Mouse (Mus musculus) lung, postnatal 0 days (tissue): ENCODE measurements around the gene Ccdc151. TPM values are rescaled to one million over a fixed set of nuclear protein-coding genes. Genes with fewer than 3 reads are reported as not detected.

Experiments
- ATAC-seq: fragments of 200-750 bp; cut with Nextera tagmentation; 2 replicates; pipeline ENCODE4 v1.8.0; 2017; ENCODE audit warnings: moderate library complexity
- DNase-seq: peaks from one replicate; pipeline ENCODE4 v3.0.0-alpha.2; 2016; ENCODE audit warnings: low spot score
- H3K27ac ChIP-seq: fragments of 300-500 bp; sonication (generic); 2 replicates; pipeline ENCODE4 v1.5.1; 2014; ENCODE audit warnings: antibody characterized with exemption, mild to moderate bottlenecking, low read length, mixed read lengths
- H3K27me3 ChIP-seq: fragments of 300-500 bp; sonication (generic); replicated peaks from 2 replicates; pipeline ENCODE4 v1.6.1; 2014; ENCODE audit warnings: low read length, mixed read lengths; ENCODE audit not compliant: insufficient read depth
- H3K36me3 ChIP-seq: fragments of 300-500 bp; sonication (generic); 2 replicates; pipeline ENCODE4 v1.6.1; 2014; ENCODE audit warnings: low read length, mixed read lengths; ENCODE audit not compliant: insufficient read depth
- H3K4me1 ChIP-seq: fragments of 300-500 bp; sonication (generic); 2 replicates; pipeline ENCODE4 v1.6.1; 2014; ENCODE audit warnings: antibody characterized with exemption, low read depth, low read length, mixed read lengths; ENCODE audit not compliant: insufficient read depth
- H3K4me2 ChIP-seq: fragments of 300-500 bp; sonication (generic); replicated peaks from 2 replicates; pipeline ENCODE4 v1.6.1; 2014; ENCODE audit warnings: low read depth, mild to moderate bottlenecking, low read length, moderate library complexity, mixed read lengths
- H3K4me3 ChIP-seq: fragments of 300-500 bp; sonication (generic); 2 replicates; pipeline ENCODE4 v1.5.1; 2014; ENCODE audit warnings: low read depth, low read length
- H3K9ac ChIP-seq: fragments of 300-500 bp; sonication (generic); replicated peaks from 2 replicates; pipeline ENCODE4 v1.6.1; 2014; ENCODE audit warnings: low read depth, mild to moderate bottlenecking
- H3K9me3 ChIP-seq: fragments of 300-500 bp; sonication (generic); 2 replicates; pipeline ENCODE4 v1.6.1; 2016; ENCODE audit warnings: low read length, mixed read lengths
- CTCF ChIP-seq: IDR thresholded peaks from 2 replicates; pipeline ENCODE4 v1.5.1; 2016; ENCODE audit warnings: antibody characterized with exemption, mild to moderate bottlenecking
- EP300 ChIP-seq: IDR thresholded peaks from 2 replicates; pipeline ENCODE4 v1.6.1; 2016; ENCODE audit warnings: antibody characterized with exemption, mild to moderate bottlenecking, control low read depth
- WGBS: fragments of 180-500 bp; shearing (Covaris S2); extraction: QIAGEN DNeasy Blood & Tissue Kit; methylation state at CpG from one replicate; pipeline ENCODE4 v1.1.7; 2014; 5-methylcytosine and 5-hydroxymethylcytosine counted together
- polyA plus RNA-seq: library from polyadenylated mRNA; unstranded; fragments of >200 nt; fragmentation: Nextera tagmentation; extraction: Ambion mirVana; gene quantifications from 2 replicates; pipeline ENCODE4 v1.2.1, GENCODE M21; 2015

Ccdc151 gene
- polyA plus RNA-seq, 1 experiment from 2014 or later: 5.3 TPM

- DNase-seq: no peak
- Histone ChIP-seq H3K9me3 (no peaks in the 10 kb centered on the region), H3K4me3 (peak overlapping the region; percentile 67), H3K36me3 (peaks cover 9% of the 10 kb centered on the region), H3K4me1 (peaks cover 8% of the 10 kb centered on the region; the same call in 1 of the 2 replicates), H3K4me2 (peak overlapping the region; percentile 81), H3K27ac (peak overlapping the region; percentile 43; the same call in 1 of the 2 replicates), H3K9ac (peak overlapping the region; percentile 43), H3K27me3 (no peaks in the 10 kb centered on the region)
- TF ChIP-seq EP300 (no peak), CTCF (no peak)
- peak; percentile 0; the same call in 1 of the 2 replicates for ATAC-seq
- WGBS: 0% methylated on average over 18 of the region's 18 CpGs
Measured at GRCm38 (mm10) chr9:22003163-22003554, 725 bp upstream of the Ccdc151 start.

- TF ChIP-seq EP300 (no peak), CTCF (peak; percentile 14; the same call in 1 of the 2 replicates)
- Histone ChIP-seq H3K27ac (no peak overlapping the region), H3K4me1 (peaks cover 8% of the 10 kb centered on the region; the same call in 1 of the 2 replicates), H3K36me3 (no peaks in the 10 kb centered on the region; the same call in none of the 2 replicates), H3K9me3 (no peaks in the 10 kb centered on the region), H3K4me3 (no peak overlapping the region), H3K4me2 (no peak overlapping the region), H3K27me3 (no peaks in the 10 kb centered on the region), H3K9ac (no peak overlapping the region)
- DNase-seq (no peak), ATAC-seq (no peak)
- 85% methylated on average over 4 of the region's 4 CpGs for WGBS
Measured at GRCm38 (mm10) chr9:22001633-22002032, 801 bp downstream of the Ccdc151 start.

GRCm38 (mm10) chr9:22000296-22000695 is 2.1 kb downstream of the Ccdc151 start:
- H3K36me3 ChIP-seq: no peaks in the 10 kb centered on the region; the same call in 1 of the 2 replicates
- H3K27me3 ChIP-seq: no peaks in the 10 kb centered on the region
- WGBS: 91% methylated on average over 6 of the region's 6 CpGs
- H3K27ac ChIP-seq: no peak overlapping the region
- TF ChIP-seq CTCF (no peak), EP300 (no peak)
- no peak overlapping the region for H3K4me3 ChIP-seq
- ATAC-seq: no peak
- no peaks in the 10 kb centered on the region for H3K9me3 ChIP-seq
- no peak overlapping the region for H3K4me2 ChIP-seq
- no peak overlapping the region for H3K9ac ChIP-seq
- DNase-seq: no peak
- peaks cover 8% of the 10 kb centered on the region; the same call in 1 of the 2 replicates for H3K4me1 ChIP-seq

GRCm38 (mm10) chr9:21996178-21996867 is 6.1 kb downstream of the Ccdc151 start:
- Histone ChIP-seq H3K4me2 (no peak overlapping the region), H3K9ac (no peak overlapping the region), H3K4me3 (no peak overlapping the region), H3K36me3 (no peaks in the 10 kb centered on the region), H3K4me1 (no peaks in the 10 kb centered on the region), H3K27ac (no peak overlapping the region), H3K9me3 (no peaks in the 10 kb centered on the region), H3K27me3 (peaks cover 10% of the 10 kb centered on the region; the same call in 1 of the 2 replicates)
- TF ChIP-seq CTCF (no peak), EP300 (no peak)
- ATAC-seq (no peak), DNase-seq (no peak)
- 82% methylated on average over 3 of the region's 3 CpGs for WGBS

GRCm38 (mm10) chr9:21992227-21992626 is 10.2 kb downstream of the Ccdc151 start:
- Histone ChIP-seq H3K4me3 (no peak overlapping the region), H3K27ac (no peak overlapping the region), H3K9ac (no peak overlapping the region), H3K4me1 (peaks cover 13% of the 10 kb centered on the region), H3K36me3 (no peaks in the 10 kb centered on the region), H3K27me3 (peaks cover 25% of the 10 kb centered on the region; the same call in 1 of the 2 replicates), H3K4me2 (no peak overlapping the region), H3K9me3 (no peaks in the 10 kb centered on the region)
- TF ChIP-seq CTCF (no peak), EP300 (no peak)
- no peak for ATAC-seq
- WGBS: 71% methylated on average over 4 of the region's 4 CpGs
- DNase-seq: no peak

- Histone ChIP-seq H3K36me3 (no peaks in the 10 kb centered on the region), H3K4me1 (peaks cover 13% of the 10 kb centered on the region), H3K4me2 (peak within 1 kb of the TSS; percentile 91), H3K9me3 (no peaks in the 10 kb centered on the region), H3K9ac (peak within 1 kb of the TSS; percentile 16; the same call in 1 of the 2 replicates), H3K4me3 (peak within 1 kb of the TSS; percentile 45), H3K27ac (no peak within 1 kb of the TSS), H3K27me3 (peaks cover 25% of the 10 kb centered on the region; the same call in 1 of the 2 replicates)
- TF ChIP-seq CTCF: no peak
- no peak for TF ChIP-seq EP300
- ATAC-seq (peak; percentile 79), DNase-seq (peak; percentile 62)
- WGBS: 1% methylated on average over 37 of the region's 42 CpGs
Measured at GRCm38 (mm10) chr9:21989230-21990110, 13.0 kb downstream of the Ccdc151 start, which contains the start of gene Rgl3. Rgl3 (minus strand) TSS chr9:21989446.
